Comparison of ENCODE assay signal across 8 mouse cellular contexts in the genomic region with DNA sequence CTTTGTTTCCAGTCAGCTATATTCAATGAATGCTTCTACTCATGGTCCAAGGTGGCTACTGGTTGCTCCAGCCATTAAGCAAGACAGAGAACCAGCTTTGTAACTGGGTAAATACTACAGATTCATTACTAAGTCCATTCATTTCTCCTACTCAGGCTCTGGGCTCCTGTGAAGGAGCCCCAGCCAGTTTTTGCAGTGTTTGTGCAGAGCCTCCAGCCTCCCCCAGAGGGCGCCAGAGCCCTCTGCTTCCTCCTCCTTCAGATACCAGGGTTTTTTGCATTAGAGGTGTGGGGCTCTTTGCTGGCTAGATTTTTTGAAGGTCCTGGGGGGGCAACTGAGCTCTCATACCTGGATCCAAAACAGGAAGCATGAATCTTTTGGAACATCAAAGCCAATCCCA. TPM values are rescaled to one million over a fixed set of nuclear protein-coding genes. Genes with fewer than 3 reads are reported as not detected.
A peak's percentile ranks its signal among the peaks of the same experiment; 100 is the strongest.
DNase-seq lines count a peak whose midpoint lies in the region; ATAC-seq and TF ChIP-seq lines count a peak whose summit lies in the region.

No protein-coding gene starts in this region.

- CTCF ChIA-PET in Patski (lab: Charles Lee) = interaction anchor here (0.6 to 3.0 kb wide), 21 partner anchors 8 to 322 kb away, joined by 3 to 15 read pairs (median 3); partner anchors contain the start of genes 1700037H04Rik, Pank2 and Siglec1

- POLR2A ChIA-PET in Patski (lab: Charles Lee) = interaction anchor here (1.9 kb wide), 1 partner anchor 65 kb away, joined by 6 read pairs; the partner anchor contains the start of gene 1700037H04Rik

- H3K36me3 ChIP-seq in forebrain, embryonic 16.5 days (ENCODE audit: control insufficient read depth, insufficient read depth) = no peaks in the 10 kb centered on the region
- no peaks in the 10 kb centered on the region for H3K36me3 ChIP-seq in hindbrain, embryonic 12.5 days
- no peaks in the 10 kb centered on the region for H3K36me3 ChIP-seq in macrophage (ENCODE audit: inconsistent target)

- no peak overlapping the region for H3K9ac ChIP-seq in forebrain, embryonic 16.5 days (replicated peaks; ENCODE audit: low read depth, low read length)
- H3K9ac ChIP-seq in hindbrain, embryonic 12.5 days = no peak overlapping the region

- peak; percentile 44 for ATAC-seq in Patski
- ATAC-seq in forebrain, embryonic 16.5 days = peak; percentile 57
- 0 out of 2 replicates have a peak, but pooled peaks have one; percentile 56 for ATAC-seq in hindbrain, embryonic 12.5 days (ENCODE audit: low FRiP score)

- in situ Hi-C loops in Patski (cut with MboI; ENCODE audit: low pct_unique_long_range_greater_than_20kb) = loop anchor here (5.0 to 10.0 kb wide), 3 partner anchors 67 to 320 kb away; partner anchors contain the start of gene 1700037H04Rik

- H3K4me2 ChIP-seq in forebrain, embryonic 16.5 days (ENCODE audit: low read length) = no peak overlapping the region
- H3K4me2 ChIP-seq in hindbrain, embryonic 12.5 days (replicated peaks) = no peak overlapping the region

- H3K27me3 ChIP-seq in Patski = no peaks in the 10 kb centered on the region
- H3K27me3 ChIP-seq in forebrain, embryonic 16.5 days (replicated peaks; ENCODE audit: control insufficient read depth, insufficient read depth, low read length) = no peaks in the 10 kb centered on the region
- H3K27me3 ChIP-seq in hindbrain, embryonic 12.5 days = no peaks in the 10 kb centered on the region

- 0% methylated on average over 1 of the region's 1 CpGs for WGBS in forebrain, embryonic 16.5 days
- 0% methylated on average over 1 of the region's 1 CpGs for WGBS in hindbrain, embryonic 12.5 days
- 0% methylated on average over 1 of the region's 1 CpGs for WGBS in macrophage (ENCODE audit: missing documents)

- no peaks in the 10 kb centered on the region for H3K4me1 ChIP-seq in forebrain, embryonic 16.5 days (replicated peaks; ENCODE audit: control insufficient read depth, insufficient read depth, low read length)
- H3K4me1 ChIP-seq in hindbrain, embryonic 12.5 days = peaks cover 5% of the 10 kb centered on the region

- H3K79me2 ChIP-seq in macrophage (ENCODE audit: inconsistent target) = no peaks in the 10 kb centered on the region

- DNase-seq in Patski (ENCODE audit: low read depth, low spot score) = no peak
- DNase-seq in cerebellum, adult 11 months = peak; percentile 51
- peak; percentile 72 to 79 for DNase-seq in layer of hippocampus, postnatal 25 days (ENCODE audit: extremely low spot score in 1 of 2, low spot score in 1 of 2)
- peak; percentile 79 to 86 for DNase-seq in right cerebral cortex, postnatal 10 days (ENCODE audit: low spot score in 2 of 2)
- DNase-seq in urinary bladder, postnatal 36 days (ENCODE audit: low spot score in 2 of 2) = peak; percentile 79 to 80

- no peak overlapping the region for H3K4me3 ChIP-seq in forebrain, embryonic 16.5 days (replicated peaks; ENCODE audit: low read length)
- H3K4me3 ChIP-seq in hindbrain, embryonic 12.5 days = no peak overlapping the region
- H3K4me3 ChIP-seq in macrophage (ENCODE audit: inconsistent target) = no peak overlapping the region

- no peaks in the 10 kb centered on the region for H3K9me3 ChIP-seq in forebrain, embryonic 16.5 days (ENCODE audit: control insufficient read depth, low read length)
- H3K9me3 ChIP-seq in hindbrain, embryonic 12.5 days (replicated peaks) = no peaks in the 10 kb centered on the region

- H3K27ac ChIP-seq in forebrain, embryonic 16.5 days (ENCODE audit: low read length) = no peak overlapping the region
- H3K27ac ChIP-seq in hindbrain, embryonic 12.5 days = no peak overlapping the region
- 0 out of 2 replicates have a peak overlapping the region, but pooled peaks have one; percentile 74 for H3K27ac ChIP-seq in macrophage

- peak; percentile 95 for TF ChIP-seq CTCF in Patski (IDR thresholded peaks at IDR 0.05)

RNA-seq across cellular contexts. Expression of gene Siglec1, which starts 8.3 kb away (rescaled TPM):
- polyA plus RNA-seq in Patski (2021) (0.49 TPM), macrophage (2018) (63.7 to 152 TPM (median 102 TPM) in 3 replicates)
- polyA plus RNA-seq in forebrain, embryonic 16.5 days (2015; fragmentation: Nextera tagmentation; extraction: Ambion mirVana) = 0.12 and 0.13 TPM in 2 replicates
- 0.08 and 0.20 TPM in 2 replicates for polyA plus RNA-seq in hindbrain, embryonic 12.5 days (2016; fragmentation: Nextera tagmentation; extraction: Ambion mirVana)
- under 1 TPM; 0.22 to 0.31 TPM for total RNA-seq in layer of hippocampus, postnatal 25 days (2021)
- 100 to 1,000 TPM in 19 of 26 experiments, 10 to 100 TPM in 7; 15.9 to 534 (median 152) TPM for total RNA-seq in macrophage (2018; cell fraction: chromatin; rRNA removed)
- 100 to 1,000 TPM in 12 of 26 experiments, 10 to 100 TPM in 14; 43.7 to 224 (median 98.7) TPM for total RNA-seq in macrophage (2018; cell fraction: cytosol; rRNA removed)
- 100 to 1,000 TPM in 23 of 26 experiments, 10 to 100 TPM in 3; 41.8 to 676 (median 240) TPM for total RNA-seq in macrophage (2018; cell fraction: nucleus; rRNA removed)

RNA-seq across cellular contexts. Expression of gene Adam33, which starts 31.2 kb away (rescaled TPM):
- polyA plus RNA-seq in Patski (2021) (0.63 TPM), macrophage (2018) (5.1 to 26.4 TPM (median 5.5 TPM) in 3 replicates)
- 1.4 TPM in 2 replicates for polyA plus RNA-seq in forebrain, embryonic 16.5 days (2015; fragmentation: Nextera tagmentation; extraction: Ambion mirVana)
- 2.3 and 4.3 TPM in 2 replicates for polyA plus RNA-seq in hindbrain, embryonic 12.5 days (2016; fragmentation: Nextera tagmentation; extraction: Ambion mirVana)
- 1 to 10 TPM in 1 of 2 experiments, under 1 TPM in 1; 0.94 to 1.1 TPM for total RNA-seq in layer of hippocampus, postnatal 25 days (2021)
- total RNA-seq in macrophage (2018; cell fraction: chromatin; rRNA removed) = 100 to 1,000 TPM in 24 of 26 experiments, 10 to 100 TPM in 2; 65.5 to 328 (median 214) TPM
- 10 to 100 TPM in 4 of 26 experiments, 1 to 10 TPM in 22; 2.0 to 13.6 (median 4.9) TPM for total RNA-seq in macrophage (2018; cell fraction: cytosol; rRNA removed)
- total RNA-seq in macrophage (2018; cell fraction: nucleus; rRNA removed) = 100 to 1,000 TPM in 16 of 26 experiments, 10 to 100 TPM in 10; 30.0 to 258 (median 124) TPM

RNA-seq across cellular contexts. Expression of gene Hspa12b, which starts 32.3 kb away (rescaled TPM):
- polyA plus RNA-seq in Patski (2021) = 1.4 TPM
- polyA plus RNA-seq in forebrain, embryonic 16.5 days (2015; fragmentation: Nextera tagmentation; extraction: Ambion mirVana) = 4.4 and 4.7 TPM in 2 replicates
- 8.6 and 8.9 TPM in 2 replicates for polyA plus RNA-seq in hindbrain, embryonic 12.5 days (2016; fragmentation: Nextera tagmentation; extraction: Ambion mirVana)
- total RNA-seq in layer of hippocampus, postnatal 25 days (2021) = 1 to 10 TPM; 6.5 to 8.6 TPM
- 1 to 10 TPM in 2 of 26 experiments, under 1 TPM in 12, not detected in 12; 0.20 to 1.5 (median 0.37) TPM for total RNA-seq in macrophage (2018; cell fraction: chromatin; rRNA removed)
- total RNA-seq in macrophage (2018; cell fraction: cytosol; rRNA removed) = under 1 TPM in 16 of 26 experiments, not detected in 10; 0.03 to 0.15 (median 0.06) TPM
- under 1 TPM in 7 of 26 experiments, not detected in 19; 0.11 to 0.78 (median 0.26) TPM for total RNA-seq in macrophage (2018; cell fraction: nucleus; rRNA removed)
- 0.06 to 0.17 TPM in 2 of 3 replicates, not detected in the other for polyA plus RNA-seq in macrophage (2018)

RNA-seq across cellular contexts. Expression of gene Gm11037, which starts 38.5 kb away (rescaled TPM):
- polyA plus RNA-seq in Patski (2021) (not detected), macrophage (2018) (not detected in 3 replicates)
- polyA plus RNA-seq in forebrain, embryonic 16.5 days (2015; fragmentation: Nextera tagmentation; extraction: Ambion mirVana) = not detected in 2 replicates
- not detected in 2 replicates for polyA plus RNA-seq in hindbrain, embryonic 12.5 days (2016; fragmentation: Nextera tagmentation; extraction: Ambion mirVana)
- not detected for total RNA-seq in layer of hippocampus, postnatal 25 days (2021)
- not detected for total RNA-seq in macrophage (2018; cell fraction: chromatin; rRNA removed)
- total RNA-seq in macrophage (2018; cell fraction: cytosol; rRNA removed) = not detected
- not detected for total RNA-seq in macrophage (2018; cell fraction: nucleus; rRNA removed)

RNA-seq across cellular contexts. Expression of gene Gfra4, which starts 51.9 kb away (rescaled TPM):
- polyA plus RNA-seq in Patski (2021) (4.6 TPM), macrophage (2018) (1.2 to 7.8 TPM (median 2.4 TPM) in 3 replicates)
- polyA plus RNA-seq in forebrain, embryonic 16.5 days (2015; fragmentation: Nextera tagmentation; extraction: Ambion mirVana) = 33.0 and 42.8 TPM in 2 replicates
- 10.8 and 14.9 TPM in 2 replicates for polyA plus RNA-seq in hindbrain, embryonic 12.5 days (2016; fragmentation: Nextera tagmentation; extraction: Ambion mirVana)
- 10 to 100 TPM; 64.8 to 70.0 TPM for total RNA-seq in layer of hippocampus, postnatal 25 days (2021)
- 1 to 10 TPM in 6 of 26 experiments, under 1 TPM in 6, not detected in 14; 0.49 to 4.6 (median 1.0) TPM for total RNA-seq in macrophage (2018; cell fraction: chromatin; rRNA removed)
- 1 to 10 TPM in 13 of 26 experiments, under 1 TPM in 13; 0.12 to 3.4 (median 1.1) TPM for total RNA-seq in macrophage (2018; cell fraction: cytosol; rRNA removed)
- 1 to 10 TPM in 7 of 26 experiments, under 1 TPM in 11, not detected in 8; 0.34 to 9.5 (median 0.81) TPM for total RNA-seq in macrophage (2018; cell fraction: nucleus; rRNA removed)

Comparison
In these comparisons a context has a peak if more than half of its experiments do, and no peak if none do; other contexts are left out.
1. RNA of gene Siglec1, which starts 8.3 kb away (polyA plus RNA-seq): 63.7 to 152 TPM in macrophage; 0.49 TPM in Patski (single experiment), 0.12 to 0.13 TPM in forebrain, embryonic 16.5 days and 0.08 to 0.20 TPM in hindbrain, embryonic 12.5 days; every median in the first group is over 10 times any median in the second.
2. Peak in every context shown above with its lines, with median percentiles within 50 percentile points of each other: ATAC-seq.